Mouse (Mus musculus) CH12.LX (cell line): ENCODE results near the gene Zfyve27. TPM values are rescaled to one million over a fixed set of nuclear protein-coding genes. Genes with fewer than 3 reads are reported as not detected.

ENCODE experiments used
- DNase-seq: peaks from one replicate; pipeline ENCODE4 v3.0.0-alpha.2; 2013; ENCODE audit errors: extremely low read depth
- H3K27ac ChIP-seq: 2 replicates; pipeline ENCODE4 v1.5.1; 2012; ENCODE audit warnings: low read depth, mild to moderate bottlenecking, control low read depth, moderate library complexity; ENCODE audit not compliant: insufficient read depth
- H3K27me3 ChIP-seq: replicated peaks from 2 replicates; pipeline ENCODE3; 2012; ENCODE audit warnings: inconsistent platforms
- H3K36me3 ChIP-seq, 2 experiments: replicated peaks in 1 of 2; 2 replicates each; pipeline versions ENCODE3 to v1.6.1; 2012; ENCODE audit warnings: inconsistent platforms in 1 of 2, low read length in 1 of 2, mild to moderate bottlenecking in 1 of 2, mixed read lengths in 1 of 2, moderate library complexity in 1 of 2; ENCODE audit not compliant: control insufficient read depth in 1 of 2, insufficient read depth in 1 of 2
- H3K4me1 ChIP-seq, 2 experiments: 2 replicates each; pipeline ENCODE4 v1.6.1; 2012; ENCODE audit warnings: inconsistent platforms in 1 of 2, moderate library complexity in 1 of 2; ENCODE audit not compliant: insufficient read depth in 2 of 2, control insufficient read depth in 1 of 2
- H3K4me2 ChIP-seq: 2 replicates; pipeline ENCODE4 v1.6.1; 2012; ENCODE audit warnings: low read depth, mild to moderate bottlenecking, control low read depth; ENCODE audit not compliant: poor library complexity, insufficient read depth, severe bottlenecking
- H3K4me3 ChIP-seq, 3 experiments: fragments of 150-350 bp in 1 of 3; sonication (generic) in 1 of 3; replicated peaks in 1 of 3; 2 replicates each; pipeline versions ENCODE3 to v1.5.1; 2011 to 2012; ENCODE audit warnings: low read depth in 2 of 3, low read length in 2 of 3, mild to moderate bottlenecking in 2 of 3, moderate library complexity in 2 of 3, control low read depth in 1 of 3, improper control_type of control experiment in 1 of 3, inconsistent platforms in 1 of 3, mixed read lengths in 1 of 3; ENCODE audit not compliant: poor library complexity in 1 of 3
- H3K79me2 ChIP-seq: replicated peaks from 2 replicates; pipeline ENCODE4 v1.6.1; 2012; ENCODE audit warnings: mild to moderate bottlenecking, moderate library complexity; ENCODE audit not compliant: control insufficient read depth, poor library complexity, insufficient read depth, severe bottlenecking; ENCODE audit errors: extremely low read depth
- H3K9ac ChIP-seq: 2 replicates; pipeline ENCODE4 v1.6.1; 2012; ENCODE audit warnings: low read depth, mild to moderate bottlenecking, control low read depth, moderate library complexity; ENCODE audit not compliant: insufficient read depth
- H3K9me3 ChIP-seq: replicated peaks from 2 replicates; pipeline ENCODE3; 2012; ENCODE audit warnings: low read length, inconsistent platforms, mixed read lengths
- BHLHE40 ChIP-seq: IDR thresholded peaks from 2 replicates; pipeline ENCODE4 v1.6.1; 2011; ENCODE audit warnings: mild to moderate bottlenecking, low read depth, low read length, improper control_type of control experiment
- CHD1 ChIP-seq: IDR thresholded peaks from 2 replicates; pipeline ENCODE4 v1.6.1; 2012; ENCODE audit warnings: low read depth, low read length, improper control_type of control experiment, inconsistent platforms
- CHD2 ChIP-seq: IDR thresholded peaks from 2 replicates; pipeline ENCODE4 v1.6.1; 2011; ENCODE audit warnings: low read length, improper control_type of control experiment
- CTCF ChIP-seq, 2 experiments: IDR thresholded peaks in 1 of 2; conservative IDR thresholded peaks in 1 of 2; 2 replicates each; pipeline ENCODE4 v1.5.1; 2011 to 2012; ENCODE audit warnings: low read depth in 2 of 2, low read length in 2 of 2, improper control_type of control experiment in 1 of 2, inconsistent platforms in 1 of 2, mild to moderate bottlenecking in 1 of 2, moderate library complexity in 1 of 2
- E2F4 ChIP-seq: IDR thresholded peaks from 2 replicates; pipeline ENCODE4 v1.6.1; 2011; ENCODE audit warnings: low read depth, low read length, improper control_type of control experiment; ENCODE audit not compliant: insufficient replicate concordance
- ELF1 ChIP-seq: IDR thresholded peaks from 2 replicates; pipeline ENCODE4 v1.6.1; 2014; ENCODE audit warnings: low read depth, mild to moderate bottlenecking, inconsistent platforms, low read length, improper control_type of control experiment
- EP300 ChIP-seq: IDR thresholded peaks from 2 replicates; pipeline ENCODE4 v1.6.1; 2011; ENCODE audit warnings: low read length, improper control_type of control experiment
- ETS1 ChIP-seq: conservative IDR thresholded peaks from 2 replicates; pipeline ENCODE4 v1.6.1; 2012; ENCODE audit warnings: low read depth, mild to moderate bottlenecking, inconsistent platforms, low read length, improper control_type of control experiment, moderate library complexity
- GABPA ChIP-seq: IDR thresholded peaks from 2 replicates; pipeline ENCODE4 v1.6.1; 2012; ENCODE audit warnings: low read depth, low read length, improper control_type of control experiment, inconsistent platforms; ENCODE audit not compliant: insufficient replicate concordance
- HCFC1 ChIP-seq: IDR thresholded peaks from 2 replicates; pipeline ENCODE4 v1.6.1; 2012; ENCODE audit warnings: low read depth, mild to moderate bottlenecking, inconsistent platforms, low read length, improper control_type of control experiment
- IRF4 ChIP-seq: IDR thresholded peaks from 2 replicates; pipeline ENCODE4 v1.6.1; 2014; ENCODE audit warnings: low read depth, mild to moderate bottlenecking, inconsistent platforms, low read length, improper control_type of control experiment
- JUN ChIP-seq: IDR thresholded peaks from 2 replicates; pipeline ENCODE4 v1.6.1; 2011; ENCODE audit warnings: low read depth, mild to moderate bottlenecking, low read length, improper control_type of control experiment, moderate library complexity; ENCODE audit not compliant: insufficient read depth
- JUND ChIP-seq: conservative IDR thresholded peaks from 2 replicates; pipeline ENCODE4 v1.6.1; 2011; ENCODE audit warnings: low read depth, low read length, improper control_type of control experiment
- KAT2A ChIP-seq: IDR thresholded peaks from 2 replicates; pipeline ENCODE4 v1.6.1; 2012; ENCODE audit warnings: low read length, improper control_type of control experiment, inconsistent platforms; ENCODE audit not compliant: insufficient replicate concordance
- MAFK ChIP-seq: IDR thresholded peaks from 2 replicates; pipeline ENCODE4 v1.6.1; 2011; ENCODE audit warnings: low read length, improper control_type of control experiment; ENCODE audit not compliant: insufficient replicate concordance
- MAX ChIP-seq: IDR thresholded peaks from 2 replicates; pipeline ENCODE4 v1.6.1; 2011; ENCODE audit warnings: low read length, improper control_type of control experiment
- MAZ ChIP-seq: IDR thresholded peaks from 2 replicates; pipeline ENCODE4 v1.6.1; 2012; ENCODE audit warnings: low read depth, mild to moderate bottlenecking, inconsistent platforms, low read length, improper control_type of control experiment, moderate library complexity
- MEF2A ChIP-seq: IDR thresholded peaks from 2 replicates; pipeline ENCODE4 v1.6.1; 2014; ENCODE audit warnings: low read depth, mild to moderate bottlenecking, inconsistent platforms, low read length, improper control_type of control experiment, borderline replicate concordance
- MXI1 ChIP-seq: IDR thresholded peaks from 2 replicates; pipeline ENCODE4 v1.6.1; 2011; ENCODE audit warnings: mild to moderate bottlenecking, low read depth, low read length, improper control_type of control experiment
- MYC ChIP-seq: IDR thresholded peaks from 2 replicates; pipeline ENCODE4 v1.6.1; 2011; ENCODE audit warnings: low read depth, mild to moderate bottlenecking, improper control_type of control experiment, low read length
- NELFE ChIP-seq: IDR thresholded peaks from 2 replicates; pipeline ENCODE4 v1.6.1; 2011; ENCODE audit warnings: low read depth, low read length, improper control_type of control experiment
- NRF1 ChIP-seq: IDR thresholded peaks from 2 replicates; pipeline ENCODE4 v1.6.1; 2014; ENCODE audit warnings: low read depth, mild to moderate bottlenecking, inconsistent platforms, low read length, improper control_type of control experiment, moderate library complexity
- PAX5 ChIP-seq: IDR thresholded peaks from 2 replicates; pipeline ENCODE4 v1.6.1; 2012; ENCODE audit warnings: low read length, inconsistent platforms, mixed read lengths
- POLR2A ChIP-seq: IDR thresholded peaks from 2 replicates; pipeline ENCODE4 v1.6.1; 2011; ENCODE audit warnings: low read depth, mild to moderate bottlenecking, improper control_type of control experiment, low read length
- POLR2AphosphoS2 ChIP-seq: IDR thresholded peaks from 2 replicates; pipeline ENCODE4 v1.6.1; 2011; ENCODE audit warnings: low read depth, low read length, improper control_type of control experiment
- RAD21 ChIP-seq: IDR thresholded peaks from 2 replicates; pipeline ENCODE4 v1.6.1; 2011; ENCODE audit warnings: low read depth, mild to moderate bottlenecking, low read length, improper control_type of control experiment, moderate library complexity
- RCOR1 ChIP-seq: conservative IDR thresholded peaks from 2 replicates; pipeline ENCODE4 v1.6.1; 2012; ENCODE audit warnings: low read depth, mild to moderate bottlenecking, inconsistent platforms, low read length, improper control_type of control experiment
- SIN3A ChIP-seq: IDR thresholded peaks from 2 replicates; pipeline ENCODE4 v1.6.1; 2012; ENCODE audit warnings: low read length, improper control_type of control experiment, inconsistent platforms
- SMC3 ChIP-seq: IDR thresholded peaks from 2 replicates; pipeline ENCODE4 v1.6.1; 2011; ENCODE audit warnings: low read depth, low read length, improper control_type of control experiment
- TBP ChIP-seq: conservative IDR thresholded peaks from 2 replicates; pipeline ENCODE4 v1.6.1; 2011; ENCODE audit warnings: low read depth, low read length, improper control_type of control experiment
- TCF12 ChIP-seq: IDR thresholded peaks from 2 replicates; pipeline ENCODE4 v1.6.1; 2014; ENCODE audit warnings: low read depth, mild to moderate bottlenecking, inconsistent platforms, low read length, improper control_type of control experiment
- UBTF ChIP-seq: IDR thresholded peaks from 2 replicates; pipeline ENCODE4 v1.6.1; 2012; ENCODE audit warnings: low read depth, mild to moderate bottlenecking, inconsistent platforms, low read length, improper control_type of control experiment, moderate library complexity
- USF1 ChIP-seq: IDR thresholded peaks from 2 replicates; pipeline ENCODE4 v1.6.1; 2014; ENCODE audit warnings: low read depth, mild to moderate bottlenecking, inconsistent platforms, low read length, improper control_type of control experiment
- USF2 ChIP-seq: conservative IDR thresholded peaks from 2 replicates; pipeline ENCODE4 v1.6.1; 2011; ENCODE audit warnings: low read depth, low read length, improper control_type of control experiment
- ZC3H11A ChIP-seq: IDR thresholded peaks from 2 replicates; pipeline ENCODE4 v1.6.1; 2012; ENCODE audit warnings: low read depth, mild to moderate bottlenecking, inconsistent platforms, low read length, improper control_type of control experiment
- ZKSCAN1 ChIP-seq: IDR thresholded peaks from 2 replicates; pipeline ENCODE4 v1.6.1; 2012; ENCODE audit warnings: low read depth, inconsistent platforms, low read length, improper control_type of control experiment, borderline replicate concordance
- ZMIZ1 ChIP-seq: IDR thresholded peaks from 2 replicates; pipeline ENCODE4 v1.6.1; 2012; ENCODE audit warnings: low read depth, mild to moderate bottlenecking, inconsistent platforms, low read length, improper control_type of control experiment
- ZNF384 ChIP-seq: IDR thresholded peaks from 2 replicates; pipeline ENCODE4 v1.6.1; 2012; ENCODE audit warnings: low read depth, low read length, improper control_type of control experiment, inconsistent platforms
- dilution Hi-C: fragments of 300-500 bp; cut with MboI; formaldehyde crosslinking; loops from 2 replicates; pipeline ENCODE4 v1.14.3; 2020; ENCODE audit warnings: low sequenced_read_pairs; ENCODE audit not compliant: extremely low pct_unique_long_range_greater_than_20kb, extremely low pct_ligation_motif_present
- in situ Hi-C: fragments of 300-500 bp; cut with MboI; formaldehyde crosslinking; loops from 3 replicates; pipeline ENCODE4 v1.14.3; 2019; ENCODE audit warnings: low sequenced_read_pairs, low pct_ligation_motif_present, low pct_unique_long_range_greater_than_20kb, mixed read lengths
- polyA plus RNA-seq: library from polyadenylated mRNA; unstranded; fragments of >175 nt; gene quantifications from 2 replicates; pipeline ENCODE4 v1.2.1, GENCODE M21; 2012; ENCODE audit warnings: low read depth; ENCODE audit not compliant: insufficient read length
- total RNA-seq, 2 experiments: library from RNA; depleted of rRNA; stranded (reverse); fragments of 300-350 nt in 1 of 2; fragments of >200 nt in 1 of 2; gene quantifications; 2 replicates each; pipeline ENCODE4 v1.2.3; 2012 to 2014

The Zfyve27 gene
- total and polyA plus RNA-seq, 3 experiments, result 11.4 to 19.2 (median 16.2) TPM

DNA sequence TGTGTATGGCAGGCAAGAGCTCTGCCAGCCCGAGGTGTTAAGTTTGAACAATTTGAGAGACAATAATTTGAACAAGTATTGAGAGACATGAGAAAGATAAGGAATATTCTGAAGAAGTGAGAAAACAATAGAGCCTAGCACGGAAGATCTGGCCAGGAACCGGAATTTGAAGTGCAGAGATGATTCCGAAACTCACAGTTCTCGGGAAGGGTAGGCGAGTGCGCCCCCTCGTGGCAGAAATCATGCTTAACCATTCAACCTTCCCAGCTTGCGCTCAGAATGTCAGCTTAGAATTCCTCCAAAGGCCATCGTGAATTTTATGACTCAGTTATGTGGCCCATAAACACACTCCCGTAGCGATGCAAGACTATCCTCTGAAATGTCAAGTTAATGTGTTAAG lies 2.4 kb downstream of the Zfyve27 start:
- Histone ChIP-seq H3K9ac (no peak overlapping the region), H3K79me2 (peaks cover 3% of the 10 kb centered on the region; the same call in 1 of the 2 replicates), H3K27me3 (peaks cover 27% of the 10 kb centered on the region), H3K4me3 (no peak overlapping the region), H3K36me3 (no peaks in the 10 kb centered on the region), H3K27ac (no peak overlapping the region), H3K4me1 (peaks cover 12 to 20% of the 10 kb centered on the region in 2 experiments), H3K9me3 (no peaks in the 10 kb centered on the region)
- in situ Hi-C loops (no loop called here), dilution Hi-C loops (no loop called here)
- TF ChIP-seq PAX5 (no peak), TBP (no peak), JUN (no peak), RAD21 (peak; percentile 92), ZNF384 (peak; percentile 90), RCOR1 (no peak), E2F4 (no peak), TCF12 (no peak), EP300 (no peak), ELF1 (peak; percentile 63), ZMIZ1 (no peak), MEF2A (peak; percentile 37; the same call in 1 of the 2 replicates), USF1 (no peak), CTCF (conservative IDR thresholded peaks at IDR 0.05 in 1 of 2, IDR thresholded peaks at IDR 0.05 in 1 of 2; ENCODE audit: low read depth in 2 of 2, low read length in 2 of 2) (peak; percentile 85 to 97), ZC3H11A (peak; percentile 47; the same call in 1 of the 2 replicates), HCFC1 (peak; percentile 40; the same call in 1 of the 2 replicates), NRF1 (0 out of 2 replicates have a peak, but pooled peaks have one; percentile 31), MAZ (no peak), MAX (no peak), JUND (peak; percentile 53; the same call in 1 of the 2 replicates), MAFK (no peak), KAT2A (no peak), ZKSCAN1 (no peak), POLR2A (0 out of 2 replicates have a peak, but pooled peaks have one; percentile 32), UBTF (no peak), MXI1 (no peak), CHD2 (no peak), MYC (peak; percentile 62; the same call in 1 of the 2 replicates), CHD1 (no peak), GABPA (no peak), SIN3A (peak; percentile 65; the same call in 1 of the 2 replicates), NELFE (peak; percentile 48; the same call in 1 of the 2 replicates), ETS1 (no peak), SMC3 (peak; percentile 87), BHLHE40 (0 out of 2 replicates have a peak, but pooled peaks have one; percentile 18), POLR2AphosphoS2 (no peak), USF2 (no peak), IRF4 (peak; percentile 89)
- TF ChIP-seq, all 38 proteins: peak for 16
- DNase-seq, result peak; percentile 75
- H3K4me2 ChIP-seq, result peak overlapping the region; percentile 37; the same call in 1 of the 2 replicates
